Mouse (Mus musculus) bone marrow macrophage, adult 2 months (primary cell): ENCODE results near the gene Eid2b.

Experiments used
- CTCF ChIP-seq: IDR thresholded peaks from 2 replicates; pipeline ENCODE4 v1.5.1; 2012; ENCODE audit warnings: low read depth, mild to moderate bottlenecking, low read length, moderate library complexity
- POLR2A ChIP-seq: IDR thresholded peaks from 2 replicates; pipeline ENCODE4 v1.6.1; 2012; ENCODE audit warnings: mild to moderate bottlenecking, low read depth, low read length, borderline replicate concordance

DNA sequence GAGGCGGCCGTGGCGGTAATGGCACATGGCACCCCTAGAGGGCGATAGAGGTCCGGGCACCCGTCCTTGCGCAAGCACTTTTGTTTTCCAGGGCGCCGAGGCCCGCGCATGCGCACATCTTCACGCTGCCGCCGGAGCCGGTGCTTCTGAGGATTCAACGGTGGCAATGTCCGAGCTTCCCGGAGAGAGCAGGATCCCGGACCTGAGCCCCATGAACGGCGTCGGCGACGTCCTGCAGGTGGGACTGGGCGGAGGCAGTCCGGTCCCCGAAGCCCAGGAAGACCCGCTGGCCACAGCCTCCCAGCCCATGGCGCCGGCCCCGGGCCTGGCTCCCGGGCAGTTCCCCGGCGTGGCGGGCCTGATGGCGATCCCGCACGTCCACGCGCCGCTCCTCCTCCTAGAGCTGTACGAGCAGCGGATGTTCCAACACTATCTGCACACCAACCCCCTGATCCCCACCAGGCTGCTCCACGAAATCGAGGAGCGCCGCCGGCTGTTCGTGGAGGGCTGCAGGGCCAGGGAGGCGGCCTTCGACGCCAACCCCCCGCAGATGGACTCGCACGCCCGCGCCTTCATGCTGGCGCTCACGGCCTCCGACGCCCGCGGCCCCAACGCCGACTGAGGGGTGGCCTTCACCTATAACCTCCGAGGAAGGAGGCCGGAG, at the start of gene Eid2b:
- TF ChIP-seq CTCF (peak; percentile 25; the same call in 1 of the 2 replicates), POLR2A (no peak)
